Comparison of ENCODE assay signal across 8 mouse cellular contexts in genomic region chr10:117793436-117794030, GRCm38 (mm10). TPM values are rescaled to one million over a fixed set of nuclear protein-coding genes. Genes with fewer than 3 reads are reported as not detected.
DNase-seq lines count a peak whose midpoint lies in the region; ATAC-seq and TF ChIP-seq lines count a peak whose summit lies in the region.

No protein-coding gene starts in this region.

- TF ChIP-seq CTCF in lung, embryonic 14.5 days (IDR thresholded peaks at IDR 0.05; ENCODE audit: low read depth), result no peak
- no peak for TF ChIP-seq CTCF in hindbrain, postnatal 0 days (IDR thresholded peaks at IDR 0.05; ENCODE audit: low read depth)

- ATAC-seq in lung, embryonic 14.5 days (ENCODE audit: insufficient read depth), result no peak
- ATAC-seq in hindbrain, postnatal 0 days, result no peak
- no peak for ATAC-seq in neural tube, embryonic 12.5 days (ENCODE audit: low FRiP score, low read depth)
- ATAC-seq in CD4-positive, CD25-positive, alpha-beta regulatory T cell, adult 4 months, result no peak

- peaks cover 11% of the 10 kb centered on the region for H3K36me3 ChIP-seq in lung, embryonic 14.5 days (ENCODE audit: insufficient read depth)
- H3K36me3 ChIP-seq in hindbrain, postnatal 0 days (ENCODE audit: insufficient read depth, low read length), result no peaks in the 10 kb centered on the region
- H3K36me3 ChIP-seq in neural tube, embryonic 12.5 days, result no peaks in the 10 kb centered on the region

- H3K4me1 ChIP-seq in lung, embryonic 14.5 days (ENCODE audit: insufficient read depth), result peaks cover 9% of the 10 kb centered on the region; the same call in 1 of the 2 replicates
- H3K4me1 ChIP-seq in hindbrain, postnatal 0 days (ENCODE audit: insufficient read depth, low read length), result no peaks in the 10 kb centered on the region
- H3K4me1 ChIP-seq in neural tube, embryonic 12.5 days, result peaks cover 10% of the 10 kb centered on the region

- no peak overlapping the region for H3K9ac ChIP-seq in lung, embryonic 14.5 days
- H3K9ac ChIP-seq in hindbrain, postnatal 0 days (replicated peaks; ENCODE audit: low read length), result peak overlapping the region; percentile 14; the same call in 1 of the 2 replicates
- no peak overlapping the region for H3K9ac ChIP-seq in neural tube, embryonic 12.5 days

- H3K9me3 ChIP-seq in lung, embryonic 14.5 days (ENCODE audit: low read depth, low read length), result no peaks in the 10 kb centered on the region
- no peaks in the 10 kb centered on the region for H3K9me3 ChIP-seq in hindbrain, postnatal 0 days (ENCODE audit: low read length)
- H3K9me3 ChIP-seq in neural tube, embryonic 12.5 days, result no peaks in the 10 kb centered on the region

- peak overlapping the region; percentile 74; the same call in 1 of the 2 replicates for H3K4me3 ChIP-seq in lung, embryonic 14.5 days (ENCODE audit: low read depth, low read length)
- no peak overlapping the region for H3K4me3 ChIP-seq in hindbrain, postnatal 0 days (ENCODE audit: low read length)
- H3K4me3 ChIP-seq in neural tube, embryonic 12.5 days, result no peak overlapping the region

- H3K4me2 ChIP-seq in lung, embryonic 14.5 days, result peak overlapping the region; percentile 62
- H3K4me2 ChIP-seq in hindbrain, postnatal 0 days (ENCODE audit: low read depth, low read length), result peak overlapping the region; percentile 74
- peak overlapping the region; percentile 73 for H3K4me2 ChIP-seq in neural tube, embryonic 12.5 days (replicated peaks)

- H3K27me3 ChIP-seq in lung, embryonic 14.5 days (ENCODE audit: insufficient read depth, low read length), result no peaks in the 10 kb centered on the region
- H3K27me3 ChIP-seq in hindbrain, postnatal 0 days (ENCODE audit: insufficient read depth, low read length), result no peaks in the 10 kb centered on the region
- no peaks in the 10 kb centered on the region for H3K27me3 ChIP-seq in neural tube, embryonic 12.5 days (replicated peaks)

- intact Hi-C loops in left cerebral cortex, postnatal 14 days (cut with DNase I), result loop anchor here (2.0 to 5.0 kb wide), 2 partner anchors 51 to 314 kb away; no protein-coding TSS in a partner anchor

- H3K27ac ChIP-seq in lung, embryonic 14.5 days (ENCODE audit: low read depth), result peak overlapping the region; percentile 69; the same call in 1 of the 2 replicates
- no peak overlapping the region for H3K27ac ChIP-seq in hindbrain, postnatal 0 days
- H3K27ac ChIP-seq in neural tube, embryonic 12.5 days, result no peak overlapping the region

- no peak for DNase-seq in lung, embryonic 14.5 days
- no peak for DNase-seq in lung, postnatal 36 days
- peak; percentile 7 for DNase-seq in brain, adult 2 months (ENCODE audit: low read depth, low spot score)
- no peak for DNase-seq in hindbrain, postnatal 0 days (ENCODE audit: low spot score)
- DNase-seq in layer of hippocampus, postnatal 10 days (ENCODE audit: low spot score in 2 of 2), result no peak
- DNase-seq in left cerebral cortex, postnatal 14 days (ENCODE audit: low spot score in 2 of 2), result no peak

- 64% methylated on average over 11 of the region's 11 CpGs for WGBS in lung, embryonic 14.5 days
- WGBS in hindbrain, postnatal 0 days, result 80% methylated on average over 11 of the region's 11 CpGs
- WGBS in neural tube, embryonic 12.5 days, result 77% methylated on average over 11 of the region's 11 CpGs

RNA-seq across cellular contexts. Expression of gene Nup107, which starts 1.0 kb away (rescaled TPM):
- polyA plus RNA-seq in lung, embryonic 14.5 days (2014; fragmentation: Nextera tagmentation; extraction: Ambion mirVana), result 96.3 and 96.6 TPM in 2 replicates
- 12.5 and 16.6 TPM in 2 replicates for total RNA-seq in hindbrain, postnatal 0 days (2014; rRNA removed)
- 19.0 and 20.2 TPM in 2 replicates for polyA plus RNA-seq in hindbrain, postnatal 0 days (2015; fragmentation: Nextera tagmentation; extraction: Ambion mirVana)
- polyA plus RNA-seq in neural tube, embryonic 12.5 days (2016; fragmentation: Nextera tagmentation; extraction: Ambion mirVana), result 63.2 and 67.1 TPM in 2 replicates
- 10 to 100 TPM; 17.3 to 20.7 TPM for total RNA-seq in layer of hippocampus, postnatal 10 days (2021)
- total RNA-seq in left cerebral cortex, postnatal 14 days (2021), result 10 to 100 TPM; 15.5 to 19.9 TPM
- polyA plus RNA-seq in CD4-positive, CD25-positive, alpha-beta regulatory T cell, adult 4 months (2017; shearing (Covaris generic)), result 10 to 100 TPM; 54.8 to 65.4 TPM

RNA-seq across cellular contexts. Expression of gene Slc35e3, which starts 47.4 kb away (rescaled TPM):
- 16.4 and 16.7 TPM in 2 replicates for polyA plus RNA-seq in lung, embryonic 14.5 days (2014; fragmentation: Nextera tagmentation; extraction: Ambion mirVana)
- total RNA-seq in hindbrain, postnatal 0 days (2014; rRNA removed), result 23.9 and 27.0 TPM in 2 replicates
- 23.8 and 24.9 TPM in 2 replicates for polyA plus RNA-seq in hindbrain, postnatal 0 days (2015; fragmentation: Nextera tagmentation; extraction: Ambion mirVana)
- 34.5 and 36.6 TPM in 2 replicates for polyA plus RNA-seq in neural tube, embryonic 12.5 days (2016; fragmentation: Nextera tagmentation; extraction: Ambion mirVana)
- total RNA-seq in layer of hippocampus, postnatal 10 days (2021), result 10 to 100 TPM; 31.1 to 34.6 TPM
- total RNA-seq in left cerebral cortex, postnatal 14 days (2021), result 10 to 100 TPM; 28.5 to 31.6 TPM
- polyA plus RNA-seq in CD4-positive, CD25-positive, alpha-beta regulatory T cell, adult 4 months (2017; shearing (Covaris generic)), result 1 to 10 TPM; 2.1 to 2.8 TPM

RNA-seq across cellular contexts. Expression of gene Rap1b, which starts 52.3 kb away (rescaled TPM):
- 214 and 220 TPM in 2 replicates for polyA plus RNA-seq in lung, embryonic 14.5 days (2014; fragmentation: Nextera tagmentation; extraction: Ambion mirVana)
- total RNA-seq in hindbrain, postnatal 0 days (2014; rRNA removed), result 46.9 and 57.5 TPM in 2 replicates
- 142 and 143 TPM in 2 replicates for polyA plus RNA-seq in hindbrain, postnatal 0 days (2015; fragmentation: Nextera tagmentation; extraction: Ambion mirVana)
- 144 and 156 TPM in 2 replicates for polyA plus RNA-seq in neural tube, embryonic 12.5 days (2016; fragmentation: Nextera tagmentation; extraction: Ambion mirVana)
- 10 to 100 TPM; 97.5 to 99.8 TPM for total RNA-seq in layer of hippocampus, postnatal 10 days (2021)
- 10 to 100 TPM; 76.6 to 76.7 TPM for total RNA-seq in left cerebral cortex, postnatal 14 days (2021)
- 10 to 100 TPM; 58.0 to 90.0 TPM for polyA plus RNA-seq in CD4-positive, CD25-positive, alpha-beta regulatory T cell, adult 4 months (2017; shearing (Covaris generic))
